Mouse (Mus musculus): ENCODE results near the gene Zdhhc7.

GRCm38 (mm10) chr8:120032549-120033208 lies 68.6 kb downstream of the Zdhhc7 start:
- no peak for TF ChIP-seq CTCF (IDR thresholded peaks at IDR 0.05; ENCODE audit: borderline replicate concordance, control insufficient read depth, extremely low read depth, insufficient read depth, low read length, poor library complexity)
- 0 out of 2 replicates have a peak, but pooled peaks have one; percentile 12 for TF ChIP-seq POLR2A (IDR thresholded peaks at IDR 0.05; ENCODE audit: control insufficient read depth, extremely low read depth, insufficient read depth, low read length, poor library complexity)

Data from thymus, adult 2 months (tissue).